Mouse (Mus musculus) neutrophil, adult 65 days (primary cell): ENCODE data around the gene Arpp19. TPM values are rescaled to one million over a fixed set of nuclear protein-coding genes. Genes with fewer than 3 reads are reported as not detected.

ENCODE experiments used
- total RNA-seq: library from RNA; stranded (reverse); gene quantifications from 2 replicates; pipeline ENCODE4 v1.2.4, GENCODE M21; 2023

Gene Arpp19
- 104 and 112 TPM in 2 replicates for total RNA-seq

GRCm38 (mm10) chr9:75037451-75038356 lies at the start of gene Arpp19:
TSS of gene Arpp19 (plus strand) at chr9:75037614.

GRCm38 (mm10) chr9:75070457-75071028 lies 33.1 kb downstream of the Arpp19 start, which contains the start of gene Myo5a:
TSS of gene Myo5a (plus strand) at chr9:75071015.

Other genes with a start within 250 kb of the Arpp19 start
- not detected in 2 replicates for gene Onecut1, start 175.7 kb upstream of the Arpp19 start, total RNA-seq
- 23.2 and 25.9 TPM in 2 replicates for gene Fam214a, start 84.7 kb upstream of the Arpp19 start, total RNA-seq
- 114 and 171 TPM in 2 replicates for gene Myo5a, start 33.4 kb downstream of the Arpp19 start, total RNA-seq
- not detected in 2 replicates for gene Myo5c, start 194.4 kb downstream of the Arpp19 start, total RNA-seq